Mouse (Mus musculus): Measurements from ENCODE around the gene Slc3a2. TPM values are rescaled to one million over a fixed set of nuclear protein-coding genes. Genes with fewer than 3 reads are reported as not detected.

Slc3a2 gene
- polyA plus RNA-seq, 1 experiment: 242 TPM

- TF ChIP-seq GATA1 (IDR thresholded peaks at IDR 0.05; ENCODE audit: low read length): no peak
These were observed 20.7 kb downstream of the Slc3a2 start for GRCm38 (mm10) chr19:8702458-8702857.

DNA sequence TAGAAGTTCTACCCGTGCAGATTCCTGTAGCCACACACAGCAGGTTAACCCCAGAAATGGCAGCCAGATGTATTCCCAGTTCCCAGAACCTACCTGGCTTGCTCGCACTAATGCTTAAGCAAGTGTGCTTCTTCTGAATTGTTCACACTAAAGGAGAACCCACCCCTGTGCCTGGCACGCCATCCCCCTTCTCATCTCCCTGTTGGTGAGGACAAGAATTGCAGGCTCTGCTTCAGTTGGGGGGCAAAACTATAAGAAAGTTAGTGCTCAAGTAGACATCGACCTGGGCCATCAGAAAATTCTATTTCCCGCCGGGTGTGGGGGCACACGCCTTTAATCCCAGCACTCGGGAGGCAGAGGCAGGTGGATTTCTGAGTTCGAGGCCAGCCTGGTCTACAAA is 23.5 kb downstream of the Slc3a2 start:
- TF ChIP-seq GATA1 (IDR thresholded peaks at IDR 0.05; ENCODE audit: low read length): no peak

GRCm38 (mm10) chr19:8695330-8695729 is 27.8 kb downstream of the Slc3a2 start:
- TF ChIP-seq GATA1 (IDR thresholded peaks at IDR 0.05; ENCODE audit: low read length): no peak

DNA sequence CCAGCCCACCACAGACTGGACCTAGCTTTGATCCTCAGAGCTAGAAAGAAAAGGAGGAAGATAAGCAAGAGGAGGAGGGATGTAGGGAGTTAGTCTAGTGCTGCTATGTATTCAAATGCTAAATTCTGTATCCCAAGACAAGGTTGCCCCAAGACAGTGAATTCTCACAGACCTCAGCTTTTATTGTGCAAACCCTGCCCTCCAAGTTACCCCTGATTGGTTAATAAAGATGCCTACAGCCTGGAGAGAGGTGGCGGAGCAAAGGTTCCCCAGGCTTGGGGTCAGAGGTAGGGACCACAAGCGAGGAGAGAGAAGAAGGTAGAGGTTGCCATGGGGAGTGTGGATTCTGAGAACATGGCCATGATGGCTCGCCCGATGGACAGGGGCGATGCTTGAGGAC is 30.4 kb downstream of the Slc3a2 start:
- no peak for TF ChIP-seq GATA1 (IDR thresholded peaks at IDR 0.05; ENCODE audit: low read length)

- TF ChIP-seq GATA1 (IDR thresholded peaks at IDR 0.05; ENCODE audit: low read length): no peak
These were observed 31.2 kb downstream of the Slc3a2 start for GRCm38 (mm10) chr19:8691871-8692539.

DNA sequence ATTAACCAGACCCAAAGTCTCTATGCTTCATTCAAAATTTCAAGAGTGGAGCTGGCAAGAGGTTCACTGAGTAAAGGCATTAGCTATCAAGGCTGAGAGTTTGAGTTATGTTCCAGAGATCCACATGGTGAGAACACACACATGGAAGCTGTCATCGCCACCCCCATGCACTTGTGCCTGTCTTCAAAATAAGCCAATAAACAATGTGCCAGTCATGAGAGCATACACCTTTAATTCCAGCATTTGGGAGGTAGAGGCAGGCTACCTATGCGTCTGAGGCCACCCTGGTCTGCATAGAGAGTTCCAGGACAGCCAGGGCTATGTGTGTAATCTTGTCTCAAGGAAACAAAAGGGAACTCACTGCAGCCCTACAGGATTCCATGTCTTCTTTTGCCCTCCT is 39.5 kb downstream of the Slc3a2 start:
- no peak for TF ChIP-seq GATA1 (IDR thresholded peaks at IDR 0.05; ENCODE audit: low read length)

DNA sequence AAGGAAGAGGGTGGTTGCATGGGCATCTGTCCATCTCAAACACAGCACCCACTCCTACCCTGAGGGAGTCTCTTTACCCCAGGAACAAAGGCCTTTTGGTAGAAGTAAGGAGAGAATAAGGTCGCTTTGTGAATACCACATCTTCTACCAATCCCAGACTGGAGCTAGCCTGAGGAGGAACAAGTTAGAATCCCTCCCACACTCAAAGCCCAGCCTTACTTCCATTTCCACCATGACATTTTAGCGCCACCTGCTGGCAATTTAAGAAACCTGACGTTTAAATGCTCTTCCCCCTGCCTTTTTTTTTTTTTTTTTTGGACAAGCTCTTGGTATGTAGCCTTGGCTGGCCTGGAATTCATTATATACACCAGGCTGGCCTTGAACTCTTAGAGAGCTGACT is 40.2 kb downstream of the Slc3a2 start:
- no peak for TF ChIP-seq GATA1 (IDR thresholded peaks at IDR 0.05; ENCODE audit: low read length)

- TF ChIP-seq GATA1 (IDR thresholded peaks at IDR 0.05; ENCODE audit: low read length): no peak
These were observed 41.4 kb downstream of the Slc3a2 start for GRCm38 (mm10) chr19:8681633-8682362.

- no peak for TF ChIP-seq GATA1 (IDR thresholded peaks at IDR 0.05; ENCODE audit: low read length)
These were observed 44.0 kb downstream of the Slc3a2 start for GRCm38 (mm10) chr19:8679031-8679779.

- TF ChIP-seq GATA1 (IDR thresholded peaks at IDR 0.05; ENCODE audit: low read length): no peak
These were observed 49.7 kb downstream of the Slc3a2 start for GRCm38 (mm10) chr19:8673336-8674063.

- TF ChIP-seq GATA1 (IDR thresholded peaks at IDR 0.05; ENCODE audit: low read length): peak; percentile 69
These were observed 50.3 kb downstream of the Slc3a2 start for GRCm38 (mm10) chr19:8672859-8673258.

DNA sequence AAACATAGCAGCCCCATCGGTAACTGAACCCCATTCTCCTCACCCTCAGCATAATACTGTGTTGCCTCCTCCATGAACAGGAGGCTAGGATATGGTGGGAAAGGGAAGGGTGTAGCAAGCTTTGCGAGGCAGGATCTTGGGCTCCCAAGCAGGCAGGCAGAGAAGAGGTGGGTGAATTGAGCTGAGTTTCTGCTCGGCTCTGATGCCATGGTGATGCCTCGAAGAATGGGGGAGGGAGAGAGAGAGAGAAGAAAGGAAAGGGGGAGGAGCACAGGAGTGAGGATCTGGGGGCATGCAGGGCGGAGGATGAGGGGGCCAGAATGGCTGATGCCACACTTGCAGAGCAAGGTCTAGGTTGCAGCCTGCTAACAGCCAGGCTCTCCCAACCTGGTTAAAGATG is 57.4 kb downstream of the Slc3a2 start:
- TF ChIP-seq GATA1 (IDR thresholded peaks at IDR 0.05; ENCODE audit: low read length): no peak

DNA sequence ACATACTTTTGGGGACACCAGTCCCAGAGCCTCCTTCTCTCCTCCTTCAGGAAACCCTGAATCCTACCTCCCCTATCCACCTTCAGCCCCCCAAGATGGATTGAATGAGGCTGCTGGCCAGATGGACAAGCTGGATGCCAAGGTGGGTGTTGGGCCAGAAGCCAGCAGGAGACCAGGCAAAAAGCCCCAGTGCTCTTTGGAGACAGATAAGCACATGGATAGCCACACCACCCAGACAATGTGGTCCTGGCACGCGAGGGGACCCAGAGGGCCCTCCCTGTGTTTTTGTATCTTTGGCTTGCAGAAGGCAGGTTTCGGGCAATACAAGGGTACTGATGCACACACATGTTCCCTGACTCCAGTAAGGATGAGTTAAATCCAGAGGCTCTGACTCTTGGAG is 58.3 kb downstream of the Slc3a2 start:
- TF ChIP-seq GATA1 (IDR thresholded peaks at IDR 0.05; ENCODE audit: low read length): no peak

DNA sequence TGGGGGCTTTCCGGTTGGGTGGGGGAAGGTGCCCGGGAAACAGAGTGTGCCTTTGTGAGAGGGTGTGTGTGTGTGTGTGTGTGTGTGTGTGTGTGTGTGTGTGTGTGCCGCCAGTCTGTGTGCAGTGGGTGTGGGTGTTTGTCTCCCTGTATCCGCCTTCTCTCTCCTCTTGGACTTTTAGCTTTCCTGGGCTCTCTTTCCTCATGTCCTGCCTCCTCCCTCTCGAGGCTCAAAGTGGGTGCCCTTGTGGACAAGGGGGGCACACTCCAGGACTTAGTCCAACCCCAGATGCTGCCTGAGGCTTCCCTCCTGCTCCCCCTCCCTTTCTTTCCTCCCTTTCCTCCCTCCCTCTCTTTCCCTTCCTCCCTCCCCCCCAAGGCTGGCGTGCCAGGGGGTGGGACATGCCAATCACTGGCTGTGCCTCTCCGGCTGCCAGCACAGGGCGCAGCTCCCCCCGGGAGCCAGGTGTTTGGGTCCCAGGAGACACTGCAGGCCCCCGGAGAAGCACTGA is 59.2 kb downstream of the Slc3a2 start:
- no peak for TF ChIP-seq GATA1 (IDR thresholded peaks at IDR 0.05; ENCODE audit: low read length)

- TF ChIP-seq GATA1 (IDR thresholded peaks at IDR 0.05; ENCODE audit: low read length): no peak
These were observed 59.8 kb downstream of the Slc3a2 start, which contains the start of gene Chrm1 for GRCm38 (mm10) chr19:8663360-8663839. TSS of gene Chrm1 (plus strand) at chr19:8663789.

Measured in G1E-ER4 (cell line).